Mouse (Mus musculus) G1E (cell line): ENCODE data around the gene Kdm4a.

Source experiments
- CTCF ChIP-seq: IDR thresholded peaks from 2 replicates; pipeline ENCODE4 v1.5.1; 2012; ENCODE audit warnings: low read depth, low read length, inconsistent platforms, mixed read lengths
- GATA1 ChIP-seq: IDR thresholded peaks from 2 replicates; pipeline ENCODE4 v1.6.1; 2012; ENCODE audit warnings: borderline replicate concordance, low read length, inconsistent platforms, mixed read lengths
- GATA2 ChIP-seq: IDR thresholded peaks from 2 replicates; pipeline ENCODE4 v1.6.1; 2012; ENCODE audit warnings: low read depth, low read length, inconsistent platforms, borderline replicate concordance
- TAL1 ChIP-seq: conservative IDR thresholded peaks from 2 replicates; pipeline ENCODE4 v1.6.1; 2012; ENCODE audit warnings: low read depth, low read length, inconsistent platforms, mixed read lengths

- 0 out of 2 replicates have a peak, but pooled peaks have one; percentile 3 for TF ChIP-seq CTCF
- no peak for TF ChIP-seq GATA1
- TF ChIP-seq TAL1 = no peak
- TF ChIP-seq GATA2 = no peak
Measured at GRCm38 (mm10) chr4:118206918-118207640, 27.2 kb upstream of the Kdm4a start.
